Mouse (Mus musculus) layer of hippocampus, adult 2 months (tissue): ENCODE results near the gene Ctsl. TPM values are rescaled to one million over a fixed set of nuclear protein-coding genes. Genes with fewer than 3 reads are reported as not detected.
A peak's percentile ranks its signal among the peaks of the same experiment; 100 is the strongest.

Source experiments
- DNase-seq, 2 experiments: peaks; one replicate each; pipeline ENCODE4 v3.0.0; 2022; ENCODE audit warnings: low spot score in 2 of 2
- H3K27ac ChIP-seq: fragments of 200-600 bp; 2 replicates; pipeline ENCODE4 v1.8.1; 2022
- H3K4me3 ChIP-seq: fragments of 200-600 bp; 2 replicates; pipeline ENCODE4 v1.8.1; 2022; ENCODE audit warnings: mild to moderate bottlenecking
- CTCF ChIP-seq: fragments of 200-600 bp; conservative IDR thresholded peaks from 2 replicates; pipeline ENCODE4 v1.8.1; 2022; ENCODE audit warnings: antibody characterized with exemption, mild to moderate bottlenecking, moderate library complexity
- total RNA-seq, 2 experiments: library from RNA; stranded (reverse); gene quantifications; 2 replicates each; pipeline ENCODE4 v1.2.3; 2021

Gene Ctsl
- total RNA-seq, 2 experiments from 2014 or later, result 111 to 113 TPM

GRCm38 (mm10) chr13:64400801-64401361 lies 30.2 kb upstream of the Ctsl start:
- DNase-seq, result peak in 1 of 2 experiments; percentile 0
- Histone ChIP-seq H3K4me3 (no peak overlapping the region), H3K27ac (no peak overlapping the region)
- no peak for TF ChIP-seq CTCF

GRCm38 (mm10) chr13:64399906-64400305 lies 29.2 kb upstream of the Ctsl start:
- no peak for DNase-seq
- no peak overlapping the region for H3K27ac ChIP-seq
- H3K4me3 ChIP-seq, result no peak overlapping the region
- TF ChIP-seq CTCF, result no peak

GRCm38 (mm10) chr13:64398065-64398464 lies 27.4 kb upstream of the Ctsl start:
- DNase-seq, result no peak
- Histone ChIP-seq H3K27ac (no peak overlapping the region), H3K4me3 (no peak overlapping the region)
- TF ChIP-seq CTCF, result no peak

GRCm38 (mm10) chr13:64396979-64397378 lies 26.3 kb upstream of the Ctsl start:
- Histone ChIP-seq H3K4me3 (no peak overlapping the region), H3K27ac (no peak overlapping the region)
- no peak for TF ChIP-seq CTCF
- DNase-seq, result no peak

- H3K4me3 ChIP-seq, result no peak overlapping the region
- TF ChIP-seq CTCF, result no peak
- H3K27ac ChIP-seq, result no peak overlapping the region
- no peak for DNase-seq
Observed at GRCm38 (mm10) chr13:64388415-64388814, 17.7 kb upstream of the Ctsl start.

GRCm38 (mm10) chr13:64386048-64386447 lies 15.4 kb upstream of the Ctsl start:
- no peak for TF ChIP-seq CTCF
- no peak overlapping the region for H3K4me3 ChIP-seq
- DNase-seq, result no peak
- no peak overlapping the region for H3K27ac ChIP-seq

- DNase-seq, result no peak
- no peak for TF ChIP-seq CTCF
- Histone ChIP-seq H3K27ac (no peak overlapping the region), H3K4me3 (no peak overlapping the region)
Observed at GRCm38 (mm10) chr13:64384937-64385336, 14.2 kb upstream of the Ctsl start.

GRCm38 (mm10) chr13:64380251-64380650 lies 9.6 kb upstream of the Ctsl start:
- no peak overlapping the region for H3K4me3 ChIP-seq
- H3K27ac ChIP-seq, result no peak overlapping the region
- TF ChIP-seq CTCF, result no peak
- DNase-seq, result no peak

GRCm38 (mm10) chr13:64378601-64379000 lies 7.9 kb upstream of the Ctsl start:
- no peak overlapping the region for H3K27ac ChIP-seq
- H3K4me3 ChIP-seq, result no peak overlapping the region
- TF ChIP-seq CTCF, result no peak
- DNase-seq, result no peak

GRCm38 (mm10) chr13:64376472-64376871 lies 5.8 kb upstream of the Ctsl start:
- no peak for TF ChIP-seq CTCF
- Histone ChIP-seq H3K4me3 (no peak overlapping the region), H3K27ac (no peak overlapping the region)
- DNase-seq, result no peak

- Histone ChIP-seq H3K27ac (no peak overlapping the region), H3K4me3 (no peak overlapping the region)
- TF ChIP-seq CTCF, result no peak
- no peak for DNase-seq
Observed at GRCm38 (mm10) chr13:64375160-64375559, 4.5 kb upstream of the Ctsl start.

- H3K4me3 ChIP-seq, result no peak overlapping the region
- no peak overlapping the region for H3K27ac ChIP-seq
- no peak for DNase-seq
- TF ChIP-seq CTCF, result no peak
Observed at GRCm38 (mm10) chr13:64373695-64374094, 3.0 kb upstream of the Ctsl start.

- TF ChIP-seq CTCF, result no peak
- DNase-seq, result no peak
- Histone ChIP-seq H3K4me3 (peak overlapping the region; percentile 99), H3K27ac (peak overlapping the region; percentile 80)
Observed at GRCm38 (mm10) chr13:64369805-64370172, 901 bp downstream of the Ctsl start.

- Histone ChIP-seq H3K27ac (no peak overlapping the region), H3K4me3 (peak overlapping the region; percentile 99)
- DNase-seq, result no peak
- TF ChIP-seq CTCF, result no peak
Observed at GRCm38 (mm10) chr13:64368596-64368995, 2.1 kb downstream of the Ctsl start.

- TF ChIP-seq CTCF, result no peak
Observed at GRCm38 (mm10) chr13:64367615-64368014, 3.1 kb downstream of the Ctsl start.

More at GRCm38 (mm10) chr13:64367615-64368014, 3.1 kb downstream of the Ctsl start:
- Histone ChIP-seq H3K4me3 (no peak overlapping the region), H3K27ac (no peak overlapping the region)
- DNase-seq, result no peak
